Mouse (Mus musculus): ENCODE measurements at regions not wholly inside any gene's neighbourhood (a gene's known extent, or its start where the extent isn't known, plus 50 kb on each side); places are given as distances from the start of the nearest gene placed in this dataset.
"Not testable (repeated sequence)": the region's sequence is repeated elsewhere in the genome, so short reads cannot be mapped to it uniquely, and the experiment has no call there.

GRCm38 (mm10) chr14:60525979-60526378 is 107.8 kb upstream of the Spata13 start:
- ATAC-seq: no peak

GRCm38 (mm10) chr14:60526832-60527231 is 107.0 kb upstream of the Spata13 start:
- ATAC-seq: no peak

- no peak for ATAC-seq
These were observed 105.8 kb upstream of the Spata13 start for GRCm38 (mm10) chr14:60527951-60528350.

GRCm38 (mm10) chr14:60528520-60528919 is 105.3 kb upstream of the Spata13 start:
- no peak for ATAC-seq

- ATAC-seq: no peak
These were observed 104.8 kb upstream of the Spata13 start for GRCm38 (mm10) chr14:60529022-60529421.

- ATAC-seq: no peak
These were observed 104.0 kb upstream of the Spata13 start for GRCm38 (mm10) chr14:60529646-60530347.

GRCm38 (mm10) chr14:60530348-60530711 is 103.5 kb upstream of the Spata13 start:
- ATAC-seq: no peak

- ATAC-seq: no peak
These were observed 102.8 kb upstream of the Spata13 start for GRCm38 (mm10) chr14:60530973-60531372.

- no peak for ATAC-seq
These were observed 102.0 kb upstream of the Spata13 start for GRCm38 (mm10) chr14:60531766-60532165.

- no peak for ATAC-seq
These were observed 100.2 kb upstream of the Spata13 start for GRCm38 (mm10) chr14:60533452-60534224.

- no peak for ATAC-seq
These were observed 94.8 kb upstream of the Spata13 start for GRCm38 (mm10) chr14:60539040-60539439.

GRCm38 (mm10) chr14:60540111-60540510 is 93.7 kb upstream of the Spata13 start:
- no peak for ATAC-seq

GRCm38 (mm10) chr14:60541596-60541995 is 92.2 kb upstream of the Spata13 start:
- ATAC-seq: no peak

- ATAC-seq: no peak
These were observed 89.0 kb upstream of the Spata13 start for GRCm38 (mm10) chr14:60544767-60545166.

- no peak for ATAC-seq
These were observed 79.5 kb upstream of the Spata13 start for GRCm38 (mm10) chr14:60554222-60554740.

- ATAC-seq: no peak
These were observed 77.3 kb upstream of the Spata13 start for GRCm38 (mm10) chr14:60556541-60556940.

GRCm38 (mm10) chr14:60557020-60557419 is 76.8 kb upstream of the Spata13 start:
- ATAC-seq: no peak

- no peak for ATAC-seq
These were observed 74.4 kb upstream of the Spata13 start for GRCm38 (mm10) chr14:60559376-60559775.

- ATAC-seq: no peak
These were observed 73.8 kb upstream of the Spata13 start for GRCm38 (mm10) chr14:60559826-60560529.

GRCm38 (mm10) chr14:60576281-60576680 is 57.5 kb upstream of the Spata13 start:
- ATAC-seq: no peak

GRCm38 (mm10) chr14:60580131-60580530 is 53.7 kb upstream of the Spata13 start:
- ATAC-seq: not testable (repeated sequence)
